Mouse (Mus musculus) ES-Bruce4 (cell line): Measurements from ENCODE around the gene Mepe. TPM values are rescaled to one million over a fixed set of nuclear protein-coding genes. Genes with fewer than 3 reads are reported as not detected.

ENCODE experiments used
- H3K27ac ChIP-seq: 2 replicates; pipeline ENCODE4 v1.5.1; 2012; ENCODE audit warnings: low read length, inconsistent platforms; ENCODE audit not compliant: insufficient read depth
- H3K27me3 ChIP-seq: 2 replicates; pipeline ENCODE4 v1.6.1; 2012; ENCODE audit warnings: mild to moderate bottlenecking, low read length, inconsistent platforms; ENCODE audit not compliant: control insufficient read depth, poor library complexity, insufficient read depth, severe bottlenecking
- H3K36me3 ChIP-seq: 2 replicates; pipeline ENCODE4 v1.6.1; 2012; ENCODE audit warnings: inconsistent platforms, mild to moderate bottlenecking, low read length, moderate library complexity; ENCODE audit not compliant: control insufficient read depth, poor library complexity, insufficient read depth, severe bottlenecking
- H3K4me1 ChIP-seq: one replicate; pipeline ENCODE4 v1.8.1; 2011; ENCODE audit warnings: low read length; ENCODE audit not compliant: control insufficient read depth, insufficient read depth
- H3K4me3 ChIP-seq: 2 replicates; pipeline ENCODE4 v1.5.1; 2011; ENCODE audit warnings: low read depth, mild to moderate bottlenecking, low read length
- H3K9ac ChIP-seq: 2 replicates; pipeline ENCODE4 v1.6.1; 2012; ENCODE audit warnings: low read depth, mild to moderate bottlenecking, inconsistent platforms; ENCODE audit not compliant: poor library complexity, severe bottlenecking
- H3K9me3 ChIP-seq: replicated peaks from 2 replicates; pipeline ENCODE4 v1.6.1; 2012; ENCODE audit warnings: mild to moderate bottlenecking, low read length, inconsistent platforms; ENCODE audit not compliant: control insufficient read depth, poor library complexity, insufficient read depth, severe bottlenecking
- CTCF ChIP-seq: IDR thresholded peaks from one replicate; pipeline ENCODE4 v1.8.1; 2011; ENCODE audit warnings: low read depth, low read length
- EP300 ChIP-seq: IDR thresholded peaks from 2 replicates; pipeline ENCODE4 v1.6.1; 2011; ENCODE audit warnings: low read depth, low read length; ENCODE audit not compliant: insufficient read depth
- POLR2A ChIP-seq: IDR thresholded peaks from one replicate; pipeline ENCODE4 v1.8.1; 2011; ENCODE audit warnings: low read length; ENCODE audit not compliant: insufficient read depth
- polyA plus RNA-seq: library from polyadenylated mRNA; stranded (reverse); fragments of >200 nt; gene quantifications from 2 replicates; pipeline ENCODE4 v1.2.4, GENCODE M21; 2011; ENCODE audit warnings: low read depth; ENCODE audit not compliant: missing spikeins, insufficient read depth, insufficient read length

Mepe gene
- polyA plus RNA-seq, 1 experiment, result not detected

- no peak overlapping the region for H3K9ac ChIP-seq
- H3K27ac ChIP-seq, result no peak overlapping the region
Observed at GRCm38 (mm10) chr5:104334516-104334915, 9.4 kb downstream of the Mepe start.

GRCm38 (mm10) chr5:104335962-104336361, 10.8 kb downstream of the Mepe start:
- H3K4me1 ChIP-seq, result no peaks in the 10 kb centered on the region
- H3K4me3 ChIP-seq, result no peak overlapping the region
- no peaks in the 10 kb centered on the region for H3K9me3 ChIP-seq
- H3K36me3 ChIP-seq, result no peaks in the 10 kb centered on the region
- no peak overlapping the region for H3K9ac ChIP-seq
- TF ChIP-seq POLR2A, result no peak
- no peak for TF ChIP-seq EP300
- TF ChIP-seq CTCF, result no peak
- no peak overlapping the region for H3K27ac ChIP-seq
- no peaks in the 10 kb centered on the region for H3K27me3 ChIP-seq

More at GRCm38 (mm10) chr5:104334516-104334915, 9.4 kb downstream of the Mepe start:
- TF ChIP-seq POLR2A, result no peak
- no peak for TF ChIP-seq EP300
- no peak for TF ChIP-seq CTCF
- Histone ChIP-seq H3K9me3 (no peaks in the 10 kb centered on the region), H3K4me3 (no peak overlapping the region), H3K27me3 (no peaks in the 10 kb centered on the region), H3K4me1 (no peaks in the 10 kb centered on the region), H3K36me3 (no peaks in the 10 kb centered on the region)

- no peaks in the 10 kb centered on the region for H3K36me3 ChIP-seq
- TF ChIP-seq CTCF (no peak), POLR2A (no peak), EP300 (no peak)
- no peak overlapping the region for H3K27ac ChIP-seq
- H3K9me3 ChIP-seq, result no peaks in the 10 kb centered on the region
- no peak overlapping the region for H3K4me3 ChIP-seq
- H3K9ac ChIP-seq, result no peak overlapping the region
- no peaks in the 10 kb centered on the region for H3K4me1 ChIP-seq
- H3K27me3 ChIP-seq, result no peaks in the 10 kb centered on the region
Observed at GRCm38 (mm10) chr5:104337491-104337890, 12.4 kb downstream of the Mepe start.

- no peaks in the 10 kb centered on the region for H3K27me3 ChIP-seq
- H3K4me1 ChIP-seq, result no peaks in the 10 kb centered on the region
- TF ChIP-seq EP300 (no peak), CTCF (no peak), POLR2A (no peak)
- H3K36me3 ChIP-seq, result no peaks in the 10 kb centered on the region
- H3K9ac ChIP-seq, result no peak overlapping the region
- no peaks in the 10 kb centered on the region for H3K9me3 ChIP-seq
- H3K4me3 ChIP-seq, result no peak overlapping the region
- H3K27ac ChIP-seq, result no peak overlapping the region
Observed at GRCm38 (mm10) chr5:104339009-104339408, 13.9 kb downstream of the Mepe start.

- Histone ChIP-seq H3K9me3 (no peaks in the 10 kb centered on the region), H3K4me1 (no peaks in the 10 kb centered on the region), H3K36me3 (no peaks in the 10 kb centered on the region), H3K27ac (no peak overlapping the region), H3K9ac (no peak overlapping the region), H3K4me3 (no peak overlapping the region), H3K27me3 (no peaks in the 10 kb centered on the region)
- TF ChIP-seq CTCF (peak; percentile 50), POLR2A (no peak)
Observed at GRCm38 (mm10) chr5:104339706-104340512, 14.8 kb downstream of the Mepe start.

- no peaks in the 10 kb centered on the region for H3K9me3 ChIP-seq
- no peaks in the 10 kb centered on the region for H3K27me3 ChIP-seq
- TF ChIP-seq POLR2A (no peak), EP300 (no peak), CTCF (no peak)
- H3K36me3 ChIP-seq, result no peaks in the 10 kb centered on the region
- no peaks in the 10 kb centered on the region for H3K4me1 ChIP-seq
- no peak overlapping the region for H3K27ac ChIP-seq
- no peak overlapping the region for H3K4me3 ChIP-seq
- H3K9ac ChIP-seq, result no peak overlapping the region
Observed at GRCm38 (mm10) chr5:104340513-104340829, 15.3 kb downstream of the Mepe start.
